Mouse (Mus musculus) brain, embryonic 18.5 days (tissue): Measurements from ENCODE around the gene Psen1.

Experiments used
- DNase-seq: peaks from one replicate; pipeline ENCODE4 v3.0.0-alpha.2; 2012; ENCODE audit warnings: low read depth, low spot score

Psen1 gene

DNA sequence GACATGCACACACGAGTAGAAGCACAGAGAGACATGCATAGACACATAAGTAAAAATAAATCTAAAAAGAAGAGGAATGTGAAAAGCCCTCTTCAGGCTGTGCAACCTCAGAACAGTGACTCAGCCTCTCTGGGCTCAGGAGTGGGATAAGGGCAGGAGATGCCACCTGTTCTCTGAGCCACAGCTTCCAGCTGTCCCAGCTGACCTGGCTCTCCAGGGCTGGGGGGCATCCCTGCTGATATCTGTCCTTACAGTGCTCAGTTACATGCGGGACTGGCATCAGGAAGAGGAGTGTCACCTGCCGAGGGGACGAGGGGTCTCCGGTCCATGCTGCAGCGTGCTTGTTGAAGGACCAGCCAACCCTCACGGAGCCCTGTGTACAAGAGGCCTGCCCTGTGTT lies 88.8 kb downstream of the Psen1 start:
- DNase-seq: no peak

DNA sequence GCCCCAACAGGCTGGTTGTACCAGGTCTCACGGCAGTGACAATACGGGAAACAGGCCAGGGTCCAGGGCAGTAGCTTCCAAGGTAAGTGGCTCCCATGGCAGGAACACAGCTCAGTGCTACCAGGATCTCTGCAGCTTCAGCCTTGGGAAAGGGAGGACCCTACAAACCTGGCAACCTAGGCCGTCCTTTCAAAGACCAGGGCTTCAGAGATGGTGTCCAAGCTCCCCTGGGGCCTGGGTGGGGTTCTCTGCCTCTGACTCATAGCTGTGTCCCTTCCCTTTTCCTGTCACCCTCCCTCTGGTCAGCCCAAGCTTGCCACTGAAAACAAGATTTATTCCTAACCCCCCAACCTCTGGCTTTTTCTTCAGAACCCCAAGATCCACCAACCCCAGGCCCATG lies 92.2 kb downstream of the Psen1 start:
- no peak for DNase-seq

DNA sequence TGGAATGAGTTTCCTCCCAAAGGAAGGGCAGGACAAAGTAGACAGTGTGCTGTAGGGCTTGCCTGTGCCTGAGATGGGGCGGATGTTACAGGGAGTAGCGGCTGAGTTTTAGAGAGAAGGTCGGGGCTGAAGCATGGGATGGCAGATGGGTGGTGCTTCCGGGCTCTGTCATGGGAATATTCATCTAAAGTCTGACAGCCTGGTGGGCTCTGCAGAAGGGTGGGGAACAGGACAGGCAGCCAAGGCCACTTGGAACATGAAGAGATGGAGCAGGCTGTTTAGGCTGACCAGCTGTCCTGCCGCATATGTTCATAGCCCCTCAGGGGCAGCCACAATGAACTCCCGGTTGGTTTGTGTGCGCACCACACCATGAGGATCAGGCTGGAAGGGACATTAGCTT lies 93.3 kb downstream of the Psen1 start:
- DNase-seq: no peak

DNA sequence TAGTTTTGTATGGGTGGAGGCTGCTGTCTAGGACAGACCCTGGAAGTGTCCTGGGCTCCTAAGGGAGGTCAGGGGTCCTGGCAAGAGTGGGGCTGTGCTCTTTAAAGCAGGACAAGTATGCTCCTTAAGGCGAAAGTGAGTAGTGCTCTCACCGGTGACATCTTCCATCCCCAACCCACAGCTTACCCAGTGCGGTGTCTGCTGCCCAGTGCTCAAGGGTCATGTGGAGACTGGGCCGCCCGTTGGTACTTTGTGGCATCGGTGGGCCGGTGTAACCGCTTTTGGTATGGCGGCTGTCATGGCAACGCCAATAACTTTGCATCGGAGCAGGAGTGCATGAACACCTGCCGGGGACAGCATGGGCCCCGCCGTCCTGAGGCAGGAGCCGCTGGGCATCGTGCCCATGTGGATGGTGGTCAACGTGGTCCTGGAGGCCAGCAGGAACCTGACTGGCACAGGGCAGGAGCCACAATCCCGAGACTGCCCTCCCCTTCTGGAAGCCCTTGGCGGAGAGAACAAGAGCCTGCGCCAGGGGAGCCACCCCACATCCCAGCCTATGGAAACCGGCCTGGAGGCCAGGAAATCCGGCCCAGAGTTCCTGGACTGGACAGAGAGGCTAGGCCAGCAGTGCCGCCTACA lies 93.8 kb downstream of the Psen1 start:
- DNase-seq: no peak

DNA sequence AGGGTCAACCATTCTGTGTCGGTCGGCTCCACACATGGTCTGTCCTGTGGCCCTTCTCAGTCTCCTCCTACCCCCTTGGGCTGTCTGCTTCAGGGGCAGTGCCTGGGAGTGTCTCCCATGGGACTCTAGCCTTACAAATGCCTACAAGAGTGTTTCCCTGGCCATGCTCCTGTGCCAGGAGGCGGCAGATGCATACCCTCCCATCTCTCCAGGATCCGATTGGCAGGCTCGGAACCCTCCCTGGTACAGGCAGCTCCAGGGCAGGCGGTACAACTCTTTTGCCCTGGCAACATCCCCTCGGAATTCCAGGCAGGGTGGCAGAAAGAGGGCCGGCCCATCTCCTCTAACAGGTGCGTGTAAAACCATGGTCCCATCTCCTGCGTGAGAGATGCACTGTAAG lies 94.7 kb downstream of the Psen1 start:
- DNase-seq: no peak
